Mouse (Mus musculus) embryonic facial prominence, embryonic 15.5 days (tissue): ENCODE data around the gene Gm26657. TPM values are rescaled to one million over a fixed set of nuclear protein-coding genes. Genes with fewer than 3 reads are reported as not detected.

ENCODE experiments used
- ATAC-seq: fragments of 200-750 bp; cut with Nextera tagmentation; 2 replicates; pipeline ENCODE4 v1.8.0; 2017; ENCODE audit warnings: low read depth, moderate TSS enrichment; ENCODE audit not compliant: insufficient number of reproducible peaks, low FRiP score, low TSS enrichment
- H3K27ac ChIP-seq: fragments of 300-500 bp; sonication (generic); replicated peaks from 2 replicates; pipeline ENCODE4 v1.5.1; 2015; ENCODE audit warnings: mild to moderate bottlenecking, inconsistent platforms
- H3K27me3 ChIP-seq: fragments of 300-500 bp; sonication (generic); 2 replicates; pipeline ENCODE4 v1.6.1; 2015; ENCODE audit warnings: inconsistent platforms
- H3K36me3 ChIP-seq: fragments of 300-500 bp; sonication (generic); 2 replicates; pipeline ENCODE4 v1.6.1; 2015; ENCODE audit warnings: mild to moderate bottlenecking, inconsistent platforms
- H3K4me1 ChIP-seq: fragments of 300-500 bp; sonication (generic); 2 replicates; pipeline ENCODE4 v1.6.1; 2015; ENCODE audit warnings: inconsistent platforms
- H3K4me2 ChIP-seq: fragments of 300-500 bp; sonication (generic); replicated peaks from 2 replicates; pipeline ENCODE4 v1.6.1; 2015; ENCODE audit warnings: mild to moderate bottlenecking, inconsistent platforms
- H3K4me3 ChIP-seq: fragments of 300-500 bp; sonication (generic); replicated peaks from 2 replicates; pipeline ENCODE4 v1.5.1; 2015; ENCODE audit warnings: mild to moderate bottlenecking, inconsistent platforms
- H3K9ac ChIP-seq: fragments of 300-500 bp; sonication (generic); 2 replicates; pipeline ENCODE4 v1.6.1; 2015; ENCODE audit warnings: inconsistent platforms
- H3K9me3 ChIP-seq: fragments of 300-500 bp; sonication (generic); replicated peaks from 2 replicates; pipeline ENCODE4 v1.6.1; 2016; ENCODE audit warnings: inconsistent platforms
- WGBS: fragments of 180-500 bp; shearing (Covaris S2); methylation state at CpG from one replicate; pipeline ENCODE4 v1.1.7; 2015; 5-methylcytosine and 5-hydroxymethylcytosine counted together
- polyA plus RNA-seq: library from polyadenylated mRNA; unstranded; fragments of >200 nt; fragmentation: Nextera tagmentation; extraction: Ambion mirVana; gene quantifications from 2 replicates; pipeline ENCODE4 v1.2.1, GENCODE M21; 2015

Gm26657 gene
- polyA plus RNA-seq, 1 experiment from 2014 or later, result not detected

- H3K4me2 ChIP-seq, result no peak overlapping the region
- H3K27ac ChIP-seq, result no peak overlapping the region
- H3K4me3 ChIP-seq, result no peak overlapping the region
- ATAC-seq, result no peak
- no peaks in the 10 kb centered on the region for H3K27me3 ChIP-seq
- H3K36me3 ChIP-seq, result no peaks in the 10 kb centered on the region
- H3K9ac ChIP-seq, result no peak overlapping the region
- H3K9me3 ChIP-seq, result 0 out of 2 replicates have a peak, but pooled peaks cover 2% of the 10 kb centered on the region
- WGBS, result 90% methylated on average over 6 of the region's 6 CpGs
- no peaks in the 10 kb centered on the region for H3K4me1 ChIP-seq
Measured at GRCm38 (mm10) chr4:56723237-56723636, 16.6 kb upstream of the Gm26657 start.

- Histone ChIP-seq H3K4me2 (no peak overlapping the region), H3K27ac (no peak overlapping the region), H3K9ac (no peak overlapping the region), H3K4me1 (no peaks in the 10 kb centered on the region), H3K4me3 (no peak overlapping the region), H3K27me3 (no peaks in the 10 kb centered on the region), H3K36me3 (no peaks in the 10 kb centered on the region), H3K9me3 (0 out of 2 replicates have a peak, but pooled peaks cover 2% of the 10 kb centered on the region)
- ATAC-seq, result no peak
- WGBS, result 52% methylated on average over 8 of the region's 8 CpGs
Measured at GRCm38 (mm10) chr4:56725839-56726238, 14.0 kb upstream of the Gm26657 start.

GRCm38 (mm10) chr4:56740611-56741010, 741 bp downstream of the Gm26657 start:
- H3K36me3 ChIP-seq, result peaks cover 17% of the 10 kb centered on the region; the same call in 1 of the 2 replicates
- no peak for ATAC-seq
- no peaks in the 10 kb centered on the region for H3K9me3 ChIP-seq
- no peaks in the 10 kb centered on the region for H3K4me1 ChIP-seq
- H3K4me2 ChIP-seq, result no peak overlapping the region
- H3K27ac ChIP-seq, result no peak overlapping the region
- WGBS, result 97% methylated on average over 20 of the region's 20 CpGs
- no peak overlapping the region for H3K9ac ChIP-seq
- no peaks in the 10 kb centered on the region for H3K27me3 ChIP-seq
- no peak overlapping the region for H3K4me3 ChIP-seq

GRCm38 (mm10) chr4:56741041-56741493, 1.2 kb downstream of the Gm26657 start, which contains the start of gene Actl7b:
Actl7b (minus strand) TSS chr4:56741443.
- H3K27me3 ChIP-seq, result no peaks in the 10 kb centered on the region
- 89% methylated on average over 13 of the region's 13 CpGs for WGBS
- no peaks in the 10 kb centered on the region for H3K4me1 ChIP-seq
- no peak within 1 kb of the TSS for H3K4me2 ChIP-seq
- no peak for ATAC-seq
- no peak within 1 kb of the TSS for H3K9ac ChIP-seq
- peaks cover 21% of the 10 kb centered on the region; the same call in 1 of the 2 replicates for H3K36me3 ChIP-seq
- H3K9me3 ChIP-seq, result no peaks in the 10 kb centered on the region
- H3K4me3 ChIP-seq, result no peak within 1 kb of the TSS
- no peak within 1 kb of the TSS for H3K27ac ChIP-seq

- Histone ChIP-seq H3K27ac (no peak overlapping the region), H3K9ac (no peak overlapping the region), H3K4me1 (no peaks in the 10 kb centered on the region), H3K36me3 (peaks cover 36% of the 10 kb centered on the region), H3K9me3 (no peaks in the 10 kb centered on the region), H3K27me3 (no peaks in the 10 kb centered on the region), H3K4me2 (no peak overlapping the region), H3K4me3 (no peak overlapping the region)
- no peak for ATAC-seq
- WGBS, result 88% methylated on average over 4 of the region's 4 CpGs
Measured at GRCm38 (mm10) chr4:56742698-56743097, 2.8 kb downstream of the Gm26657 start.

GRCm38 (mm10) chr4:56743363-56744195, 3.7 kb downstream of the Gm26657 start, which contains the start of gene Actl7a:
Actl7a (plus strand) TSS chr4:56743413.
- no peak within 1 kb of the TSS for H3K27ac ChIP-seq
- no peaks in the 10 kb centered on the region for H3K27me3 ChIP-seq
- H3K4me1 ChIP-seq, result no peaks in the 10 kb centered on the region
- H3K9me3 ChIP-seq, result no peaks in the 10 kb centered on the region
- H3K4me3 ChIP-seq, result no peak within 1 kb of the TSS
- peaks cover 42% of the 10 kb centered on the region for H3K36me3 ChIP-seq
- no peak within 1 kb of the TSS for H3K9ac ChIP-seq
- no peak within 1 kb of the TSS for H3K4me2 ChIP-seq
- ATAC-seq, result no peak
- 97% methylated on average over 21 of the region's 21 CpGs for WGBS

GRCm38 (mm10) chr4:56746345-56746744, 6.5 kb downstream of the Gm26657 start:
- 88% methylated on average over 2 of the region's 2 CpGs for WGBS
- ATAC-seq, result no peak
- Histone ChIP-seq H3K9me3 (no peaks in the 10 kb centered on the region), H3K4me1 (no peaks in the 10 kb centered on the region), H3K9ac (no peak overlapping the region), H3K4me3 (no peak overlapping the region), H3K4me2 (no peak overlapping the region), H3K36me3 (peaks cover 67% of the 10 kb centered on the region), H3K27me3 (no peaks in the 10 kb centered on the region), H3K27ac (no peak overlapping the region)

GRCm38 (mm10) chr4:56747456-56747855, 7.6 kb downstream of the Gm26657 start:
- no peaks in the 10 kb centered on the region for H3K4me1 ChIP-seq
- no peak overlapping the region for H3K27ac ChIP-seq
- H3K9ac ChIP-seq, result no peak overlapping the region
- H3K4me2 ChIP-seq, result no peak overlapping the region
- H3K27me3 ChIP-seq, result no peaks in the 10 kb centered on the region
- 93% methylated on average over 9 of the region's 9 CpGs for WGBS
- H3K4me3 ChIP-seq, result no peak overlapping the region
- H3K9me3 ChIP-seq, result no peaks in the 10 kb centered on the region
- peaks cover 76% of the 10 kb centered on the region for H3K36me3 ChIP-seq
- no peak for ATAC-seq

GRCm38 (mm10) chr4:56756021-56756420, 16.2 kb downstream of the Gm26657 start:
- Histone ChIP-seq H3K4me3 (no peak overlapping the region), H3K27ac (no peak overlapping the region), H3K9ac (no peak overlapping the region), H3K36me3 (peaks cover 90% of the 10 kb centered on the region), H3K4me2 (no peak overlapping the region), H3K9me3 (no peaks in the 10 kb centered on the region), H3K4me1 (no peaks in the 10 kb centered on the region), H3K27me3 (no peaks in the 10 kb centered on the region)
- 83% methylated on average over 5 of the region's 5 CpGs for WGBS
- no peak for ATAC-seq

GRCm38 (mm10) chr4:56756966-56757600, 17.2 kb downstream of the Gm26657 start:
- H3K9ac ChIP-seq, result no peak overlapping the region
- H3K27ac ChIP-seq, result no peak overlapping the region
- H3K4me3 ChIP-seq, result no peak overlapping the region
- 90% methylated on average over 10 of the region's 10 CpGs for WGBS
- H3K27me3 ChIP-seq, result no peaks in the 10 kb centered on the region
- H3K9me3 ChIP-seq, result no peaks in the 10 kb centered on the region
- no peaks in the 10 kb centered on the region for H3K4me1 ChIP-seq
- H3K36me3 ChIP-seq, result peaks cover 88% of the 10 kb centered on the region
- ATAC-seq, result no peak
- no peak overlapping the region for H3K4me2 ChIP-seq

GRCm38 (mm10) chr4:56757693-56758092, 17.8 kb downstream of the Gm26657 start:
- Histone ChIP-seq H3K4me2 (no peak overlapping the region), H3K27me3 (no peaks in the 10 kb centered on the region), H3K27ac (no peak overlapping the region), H3K36me3 (peaks cover 93% of the 10 kb centered on the region), H3K9me3 (no peaks in the 10 kb centered on the region), H3K4me3 (no peak overlapping the region), H3K9ac (no peak overlapping the region), H3K4me1 (no peaks in the 10 kb centered on the region)
- no peak for ATAC-seq
- WGBS, result 85% methylated on average over 1 of the region's 1 CpGs
